Mouse (Mus musculus): ENCODE results near the gene 1700013F07Rik.

DNA sequence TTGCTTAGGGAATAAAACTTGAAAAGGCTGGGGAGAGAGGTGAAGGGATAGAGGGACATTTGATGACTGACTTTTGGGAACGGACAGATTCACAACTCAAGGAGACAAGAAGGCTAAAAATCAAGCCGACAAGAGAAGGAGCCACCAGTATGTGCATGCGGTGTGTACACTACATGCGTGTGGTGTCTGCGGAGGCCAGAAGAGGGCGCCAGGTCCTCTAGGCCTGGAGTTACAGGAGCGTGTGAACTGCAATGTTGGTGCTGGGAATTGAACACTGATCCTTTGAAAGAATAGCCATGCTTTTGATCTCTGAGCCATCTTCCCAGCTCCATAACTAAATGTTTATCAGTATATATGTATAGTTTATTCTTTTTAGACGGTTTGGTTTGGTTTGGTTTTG lies 5.5 kb upstream of the 1700013F07Rik start:
- no peak for TF ChIP-seq CTCF (IDR thresholded peaks at IDR 0.05; ENCODE audit: low read depth, low read length)
- TF ChIP-seq POLR2A (IDR thresholded peaks at IDR 0.05; ENCODE audit: borderline replicate concordance, low read depth, low read length): no peak
